Mouse (Mus musculus): ENCODE measurements around the gene Hhex.

GRCm38 (mm10) chr19:37466978-37467377, 32.4 kb downstream of the Hhex start:
- no peak for TF ChIP-seq CTCF (conservative IDR thresholded peaks at IDR 0.05; ENCODE audit: low read length)
- TF ChIP-seq NANOG (IDR thresholded peaks at IDR 0.05; ENCODE audit: borderline replicate concordance, low read length): no peak
